Mouse (Mus musculus) left cerebral cortex, adult 18-20 months (tissue): ENCODE results near the gene Tomm70a. TPM values are rescaled to one million over a fixed set of nuclear protein-coding genes. Genes with fewer than 3 reads are reported as not detected.

Experiments
- DNase-seq, 2 experiments: peaks; one replicate each; pipeline ENCODE4 v3.0.0; 2021 to 2022; ENCODE audit warnings: low spot score in 2 of 2, mixed read lengths in 1 of 2
- total RNA-seq, 2 experiments: library from RNA; stranded (reverse); gene quantifications; 2 replicates each; pipeline ENCODE4 v1.2.3; 2021

Gene Tomm70a
- total RNA-seq, 2 experiments from 2014 or later = 100 to 111 TPM

GRCm38 (mm10) chr16:57186618-57187017, 65.1 kb downstream of the Tomm70a start:
- DNase-seq = no peak

- no peak for DNase-seq
These were observed 68.0 kb downstream of the Tomm70a start for GRCm38 (mm10) chr16:57189493-57189892.

- no peak for DNase-seq
These were observed 68.9 kb downstream of the Tomm70a start for GRCm38 (mm10) chr16:57190390-57190789.

- DNase-seq = no peak
These were observed 69.7 kb downstream of the Tomm70a start for GRCm38 (mm10) chr16:57191214-57191613.

GRCm38 (mm10) chr16:57196590-57196989, 75.1 kb downstream of the Tomm70a start:
- DNase-seq = no peak

GRCm38 (mm10) chr16:57197281-57197680, 75.8 kb downstream of the Tomm70a start:
- no peak for DNase-seq

Other genes with a start within 250 kb of the Tomm70a start
- gene Tmem45a, start 235.5 kb upstream of the Tomm70a start, total RNA-seq = 1 to 10 TPM in 1 of 2 experiments, under 1 TPM in 1; 0.63 to 2.5 TPM
- gene Lnp1, start 193.6 kb upstream of the Tomm70a start, total RNA-seq = 1 to 10 TPM; 2.7 to 3.3 TPM
- under 1 TPM in 1 of 2 experiments, not detected in 1; 0.09 TPM for gene Tmem45a2, start 50.3 kb upstream of the Tomm70a start, total RNA-seq
- gene Nit2, start 45.6 kb downstream of the Tomm70a start, total RNA-seq = 10 to 100 TPM; 12.4 to 13.2 TPM
- gene Tbc1d23, start 109.8 kb downstream of the Tomm70a start, total RNA-seq = 10 to 100 TPM; 45.3 to 45.8 TPM
- gene Tmem30c, start 171.2 kb downstream of the Tomm70a start, total RNA-seq = under 1 TPM in 1 of 2 experiments, not detected in 1; 0.33 TPM
- 1 to 10 TPM; 3.1 to 3.2 TPM for gene Filip1l, start 231.4 kb downstream of the Tomm70a start, total RNA-seq